Mouse (Mus musculus) forebrain, embryonic 13.5 days (tissue): ENCODE results near the gene Nfe2l2. TPM values are rescaled to one million over a fixed set of nuclear protein-coding genes. Genes with fewer than 3 reads are reported as not detected.

Source experiments
- ATAC-seq: fragments of 200-750 bp; cut with Nextera tagmentation; 2 replicates; pipeline ENCODE4 v1.8.0; 2017
- H3K27ac ChIP-seq: fragments of 300-500 bp; sonication (generic); 2 replicates; pipeline ENCODE4 v1.5.1; 2015; ENCODE audit warnings: inconsistent platforms, mild to moderate bottlenecking, moderate library complexity
- H3K27me3 ChIP-seq: fragments of 300-500 bp; sonication (generic); 2 replicates; pipeline ENCODE4 v1.6.1; 2015; ENCODE audit warnings: mild to moderate bottlenecking, inconsistent platforms
- H3K36me3 ChIP-seq: fragments of 300-500 bp; sonication (generic); 2 replicates; pipeline ENCODE4 v1.6.1; 2015; ENCODE audit warnings: mild to moderate bottlenecking, inconsistent platforms; ENCODE audit not compliant: poor library complexity, severe bottlenecking
- H3K4me1 ChIP-seq: fragments of 300-500 bp; sonication (generic); 2 replicates; pipeline ENCODE4 v1.6.1; 2015; ENCODE audit warnings: inconsistent platforms
- H3K4me2 ChIP-seq: fragments of 300-500 bp; sonication (generic); 2 replicates; pipeline ENCODE4 v1.6.1; 2015; ENCODE audit warnings: inconsistent platforms, mild to moderate bottlenecking, moderate library complexity
- H3K4me3 ChIP-seq: fragments of 300-500 bp; sonication (generic); 2 replicates; pipeline ENCODE4 v1.5.1; 2015; ENCODE audit warnings: mild to moderate bottlenecking, inconsistent platforms
- H3K9ac ChIP-seq: fragments of 300-500 bp; sonication (generic); 2 replicates; pipeline ENCODE4 v1.6.1; 2015; ENCODE audit warnings: mild to moderate bottlenecking, inconsistent platforms
- H3K9me3 ChIP-seq: fragments of 300-500 bp; sonication (generic); replicated peaks from 2 replicates; pipeline ENCODE4 v1.6.1; 2016; ENCODE audit warnings: inconsistent platforms
- WGBS: fragments of 180-500 bp; shearing (Covaris S2); methylation state at CpG from one replicate; pipeline ENCODE4 v1.1.7; 2015; 5-methylcytosine and 5-hydroxymethylcytosine counted together
- polyA plus RNA-seq: library from polyadenylated mRNA; unstranded; fragments of >200 nt; fragmentation: Nextera tagmentation; extraction: Ambion mirVana; gene quantifications from 2 replicates; pipeline ENCODE4 v1.2.1, GENCODE M21; 2015

The Nfe2l2 gene
- polyA plus RNA-seq, 1 experiment from 2014 or later: 15.9 TPM

DNA sequence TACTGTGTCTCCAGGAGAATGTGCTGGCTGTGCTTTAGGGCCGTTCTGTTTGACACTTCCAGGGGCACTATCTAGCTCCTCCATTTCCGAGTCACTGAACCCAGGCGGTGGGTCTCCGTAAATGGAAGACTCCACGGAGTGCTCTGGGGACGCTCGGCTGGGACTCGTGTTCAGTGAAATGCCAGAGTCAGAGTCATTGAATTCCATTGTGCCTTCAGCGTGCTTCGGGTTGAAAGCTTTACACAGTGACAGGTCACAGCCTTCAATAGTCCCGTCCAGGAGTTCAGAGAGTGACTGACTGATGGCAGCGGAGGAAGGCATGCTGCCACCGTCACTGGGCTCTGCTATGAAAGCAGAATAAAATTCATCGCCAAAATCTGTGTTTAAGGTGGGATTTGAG is 27.9 kb downstream of the Nfe2l2 start:
- Histone ChIP-seq H3K4me2 (no peak overlapping the region), H3K27me3 (no peaks in the 10 kb centered on the region), H3K36me3 (peaks cover 27% of the 10 kb centered on the region), H3K9me3 (no peaks in the 10 kb centered on the region), H3K4me3 (no peak overlapping the region), H3K4me1 (no peaks in the 10 kb centered on the region), H3K9ac (no peak overlapping the region), H3K27ac (no peak overlapping the region)
- 75% methylated on average over 14 of the region's 14 CpGs for WGBS
- ATAC-seq: no peak

DNA sequence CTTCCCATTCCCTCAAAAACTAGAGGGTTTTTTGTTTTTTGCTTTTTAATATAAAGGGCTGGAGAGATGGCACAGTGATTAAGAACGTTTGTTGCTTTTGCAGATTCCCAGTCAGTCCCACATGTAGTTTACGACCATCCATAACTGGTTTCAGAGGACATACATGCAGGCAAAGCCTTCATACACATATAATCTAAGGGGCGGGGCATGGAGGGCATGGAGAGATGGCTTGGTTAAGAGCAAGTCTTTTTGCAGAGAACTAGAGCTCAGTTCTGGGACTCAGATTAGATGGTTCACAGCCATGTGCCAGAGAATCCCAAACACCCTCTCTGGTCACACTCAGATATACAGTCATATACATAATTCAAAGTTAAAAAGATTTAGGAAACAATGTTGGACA is 31.9 kb downstream of the Nfe2l2 start:
- Histone ChIP-seq H3K36me3 (peaks cover 18% of the 10 kb centered on the region), H3K27me3 (no peaks in the 10 kb centered on the region), H3K4me2 (no peak overlapping the region), H3K27ac (no peak overlapping the region), H3K4me1 (no peaks in the 10 kb centered on the region), H3K9ac (no peak overlapping the region), H3K9me3 (no peaks in the 10 kb centered on the region), H3K4me3 (no peak overlapping the region)
- 85% methylated on average over 3 of the region's 3 CpGs for WGBS
- ATAC-seq: no peak

DNA sequence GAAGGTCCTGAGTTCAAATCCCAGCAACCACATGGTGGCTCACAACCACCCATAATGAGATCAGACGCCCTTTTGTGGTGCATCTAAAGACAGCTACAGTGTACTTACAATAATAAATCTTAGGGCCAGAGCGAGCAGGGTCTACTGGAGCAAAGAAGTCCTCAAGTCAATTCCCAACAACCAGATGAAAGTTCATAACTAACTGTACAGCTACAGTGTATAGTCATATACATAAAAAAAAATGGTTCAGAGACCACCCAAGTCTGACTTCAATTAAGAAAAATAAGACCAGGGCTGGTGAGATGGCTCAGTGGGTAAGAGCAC is 33.1 kb downstream of the Nfe2l2 start:
- H3K27ac ChIP-seq: no peak overlapping the region
- WGBS: 85% methylated on average over 2 of the region's 2 CpGs
- ATAC-seq: no peak

DNA sequence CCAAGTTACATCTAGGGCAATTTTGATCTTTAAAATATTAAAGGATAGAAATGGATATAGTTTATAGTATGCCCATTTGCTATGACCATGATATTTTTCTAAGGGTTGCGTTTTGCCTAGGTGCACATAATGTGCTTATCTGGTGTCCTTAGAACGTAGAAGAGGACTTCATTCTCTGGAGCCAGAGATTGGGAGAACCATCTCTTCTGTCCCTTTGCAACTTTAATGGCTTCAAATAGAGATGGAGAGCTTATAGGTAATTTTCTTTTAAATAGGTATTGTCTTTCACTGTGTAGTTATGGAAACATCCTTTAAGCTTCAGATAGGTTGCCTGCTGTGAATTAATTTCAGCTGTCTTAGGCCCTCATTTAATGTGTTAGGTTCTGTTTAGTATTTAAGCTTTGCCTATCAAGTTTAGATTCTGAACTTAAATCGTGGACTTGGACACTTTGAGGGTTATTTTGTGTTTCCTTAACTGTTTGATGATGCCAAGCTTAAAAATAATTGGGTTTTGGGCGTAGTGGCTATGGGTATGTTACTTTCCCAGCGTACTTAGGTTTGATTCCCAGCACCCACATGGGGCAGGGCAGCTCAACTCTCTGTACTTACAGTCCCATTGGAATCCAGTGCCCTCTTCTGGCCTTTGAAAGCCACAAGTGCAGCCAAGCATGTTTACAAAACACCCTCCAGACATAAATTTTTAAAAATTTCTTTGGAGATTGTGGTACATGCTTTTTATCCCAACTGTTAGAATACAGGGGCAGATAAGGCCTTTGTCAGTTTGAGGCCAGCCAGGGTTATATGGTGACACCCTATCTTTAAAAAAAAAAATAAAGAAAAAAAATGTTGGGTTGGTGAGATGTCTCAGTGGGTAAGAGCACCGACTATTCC is 33.8 kb downstream of the Nfe2l2 start:
- ATAC-seq: no peak
- H3K4me3 ChIP-seq: no peak overlapping the region

More for the DNA sequence above, 33.1 kb downstream of the Nfe2l2 start:
- Histone ChIP-seq H3K4me2 (no peak overlapping the region), H3K36me3 (peaks cover 9% of the 10 kb centered on the region; the same call in 1 of the 2 replicates), H3K9me3 (no peaks in the 10 kb centered on the region), H3K4me1 (no peaks in the 10 kb centered on the region), H3K9ac (no peak overlapping the region), H3K27me3 (no peaks in the 10 kb centered on the region), H3K4me3 (no peak overlapping the region)

DNA sequence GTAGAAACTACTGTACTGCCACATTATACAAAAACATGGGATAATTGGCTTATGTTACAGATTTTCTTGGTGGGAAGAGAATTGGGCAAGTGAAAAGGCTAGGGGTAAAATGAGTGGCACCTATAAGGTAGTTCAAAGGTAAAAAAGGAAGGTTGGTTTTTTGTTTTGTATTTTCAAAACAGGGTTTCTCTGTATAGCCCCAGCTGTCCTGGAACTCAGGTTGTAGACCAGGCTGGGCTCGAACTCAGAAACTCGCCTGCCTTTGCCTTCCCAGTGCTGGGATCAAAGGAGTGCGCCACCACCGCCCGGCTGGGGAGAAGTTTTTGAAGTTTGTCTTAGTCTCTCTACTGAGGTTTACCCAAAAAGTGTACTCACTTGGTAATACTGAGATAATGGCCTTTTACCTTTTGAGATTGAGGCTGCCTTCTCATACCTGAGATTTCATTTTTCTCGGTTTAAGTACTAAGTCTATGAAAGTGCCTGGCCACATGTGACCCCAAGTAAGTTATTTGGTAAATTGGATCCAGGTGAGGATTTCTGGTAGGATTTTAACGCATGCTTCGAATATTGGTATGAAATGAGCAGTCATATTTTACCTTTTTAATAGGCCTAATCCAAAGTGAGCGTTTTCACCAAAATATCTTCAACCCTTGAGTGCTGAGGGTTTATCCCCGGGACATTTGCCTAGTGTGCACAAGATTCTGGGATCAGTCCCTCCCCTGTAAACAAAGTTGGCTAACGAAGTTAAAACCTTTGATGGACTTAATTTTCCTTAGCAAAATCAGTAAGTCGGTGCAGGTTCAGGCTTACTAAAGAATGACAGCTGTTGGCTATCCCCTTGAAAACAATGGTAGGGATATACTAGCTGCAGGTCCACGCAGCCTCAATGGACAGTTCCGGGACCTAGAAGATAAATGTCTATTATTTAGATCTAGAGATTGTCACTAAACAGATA is 34.7 kb downstream of the Nfe2l2 start:
- H3K4me2 ChIP-seq: no peak overlapping the region
- peak; percentile 14; the same call in 1 of the 2 replicates for ATAC-seq
- no peaks in the 10 kb centered on the region for H3K4me1 ChIP-seq
- peaks cover 11% of the 10 kb centered on the region for H3K36me3 ChIP-seq
- H3K27ac ChIP-seq: peak overlapping the region; percentile 12; the same call in 1 of the 2 replicates
- WGBS: 45% methylated on average over 14 of the region's 14 CpGs
- no peaks in the 10 kb centered on the region for H3K27me3 ChIP-seq
- no peak overlapping the region for H3K9ac ChIP-seq
- H3K9me3 ChIP-seq: no peaks in the 10 kb centered on the region
- no peak overlapping the region for H3K4me3 ChIP-seq

More for the DNA sequence above, 33.8 kb downstream of the Nfe2l2 start:
- no peak overlapping the region for H3K4me2 ChIP-seq
- H3K9ac ChIP-seq: no peak overlapping the region
- H3K36me3 ChIP-seq: peaks cover 6% of the 10 kb centered on the region; the same call in 1 of the 2 replicates
- H3K9me3 ChIP-seq: no peaks in the 10 kb centered on the region
- H3K27me3 ChIP-seq: no peaks in the 10 kb centered on the region
- H3K4me1 ChIP-seq: no peaks in the 10 kb centered on the region
- no peak overlapping the region for H3K27ac ChIP-seq
- WGBS: 86% methylated on average over 6 of the region's 6 CpGs

DNA sequence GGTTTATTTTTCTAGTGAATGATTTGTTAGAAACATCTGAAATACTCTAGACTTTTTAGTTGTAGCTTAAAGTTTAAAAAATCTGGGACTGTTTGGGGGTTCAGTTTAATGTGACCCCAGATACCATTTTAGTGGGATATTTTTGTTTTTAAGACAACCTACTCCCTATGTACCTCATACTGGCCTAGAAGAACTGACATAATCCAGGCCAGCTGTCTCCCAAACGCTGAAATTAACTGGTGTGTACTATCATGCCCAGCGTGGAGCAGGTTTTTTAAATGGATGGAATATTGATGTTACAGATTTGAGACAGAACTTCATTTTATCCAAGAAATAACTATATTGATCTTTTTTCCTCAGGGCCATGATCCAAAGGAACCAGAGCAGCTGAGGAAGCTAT is 43.3 kb downstream of the Nfe2l2 start:
- H3K4me3 ChIP-seq: peak overlapping the region; percentile 94
- ATAC-seq: no peak
- no peaks in the 10 kb centered on the region for H3K27me3 ChIP-seq
- H3K4me2 ChIP-seq: peak overlapping the region; percentile 76
- peak overlapping the region; percentile 98 for H3K9ac ChIP-seq
- H3K9me3 ChIP-seq: no peaks in the 10 kb centered on the region
- peaks cover 25% of the 10 kb centered on the region for H3K4me1 ChIP-seq
- no peak overlapping the region for H3K27ac ChIP-seq
- H3K36me3 ChIP-seq: peaks cover 31% of the 10 kb centered on the region
- 47% methylated on average over 2 of the region's 2 CpGs for WGBS

DNA sequence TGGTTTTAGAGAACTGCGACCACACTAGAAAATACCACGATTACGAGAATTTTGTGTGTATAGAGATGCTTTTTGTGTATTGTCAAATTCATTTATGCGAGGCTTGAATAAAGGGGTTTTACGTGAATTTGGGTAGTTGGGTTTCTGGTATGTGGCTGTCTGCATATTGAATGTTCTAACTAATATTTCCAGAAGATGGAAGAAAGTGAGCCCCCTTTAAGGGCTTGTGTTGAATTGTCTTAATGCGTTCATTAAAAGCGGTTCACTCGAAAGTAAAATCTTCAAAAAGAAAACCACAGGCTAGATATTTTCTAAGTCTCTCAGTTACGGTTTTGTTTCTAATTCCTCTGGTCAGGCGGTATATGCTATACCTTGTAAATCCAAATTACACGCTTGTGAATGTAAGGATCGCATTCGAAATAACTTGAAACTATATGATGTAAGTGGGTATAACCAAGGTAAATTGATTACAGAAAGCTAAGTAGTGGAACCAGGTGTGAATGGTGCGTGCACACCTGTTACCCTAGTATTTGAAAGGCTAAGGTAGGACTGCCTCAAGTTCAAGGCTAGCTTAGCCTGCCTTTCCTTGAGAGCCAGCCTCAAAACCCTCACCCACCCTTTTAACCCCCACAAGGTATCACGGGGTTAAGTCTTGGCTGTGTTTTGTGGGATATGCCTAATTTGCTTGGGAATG is 44.0 kb downstream of the Nfe2l2 start:
- peak overlapping the region; percentile 76 for H3K4me2 ChIP-seq
- H3K9me3 ChIP-seq: no peaks in the 10 kb centered on the region
- H3K27me3 ChIP-seq: no peaks in the 10 kb centered on the region
- peaks cover 25% of the 10 kb centered on the region for H3K4me1 ChIP-seq
- peak overlapping the region; percentile 94 for H3K4me3 ChIP-seq
- no peak for ATAC-seq
- WGBS: 4% methylated on average over 15 of the region's 15 CpGs
- peak overlapping the region; percentile 98 for H3K9ac ChIP-seq
- peak overlapping the region; percentile 97; the same call in 1 of the 2 replicates for H3K27ac ChIP-seq
- peaks cover 30% of the 10 kb centered on the region for H3K36me3 ChIP-seq

DNA sequence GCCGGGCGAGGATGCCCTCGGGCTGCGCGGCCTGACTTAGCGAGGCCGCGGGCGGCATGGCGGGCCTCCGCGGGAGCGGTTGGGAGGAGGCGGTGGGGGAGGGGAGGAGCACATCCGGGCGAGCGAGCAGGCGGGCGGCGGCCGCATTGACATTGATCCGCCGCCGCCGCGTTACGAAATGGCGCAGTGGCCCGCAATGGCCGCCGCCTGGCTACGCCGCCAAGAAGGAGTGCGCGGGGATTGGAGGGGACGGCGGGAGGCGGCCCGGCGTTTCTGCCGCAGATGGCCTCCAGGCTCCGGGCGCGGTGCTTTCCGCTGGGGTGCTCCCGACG is 44.8 kb downstream of the Nfe2l2 start:
- no peaks in the 10 kb centered on the region for H3K9me3 ChIP-seq
- H3K27ac ChIP-seq: peak overlapping the region; percentile 97
- ATAC-seq: peak; percentile 70
- H3K9ac ChIP-seq: peak overlapping the region; percentile 98
- H3K36me3 ChIP-seq: peaks cover 23% of the 10 kb centered on the region
- H3K27me3 ChIP-seq: no peaks in the 10 kb centered on the region
- H3K4me1 ChIP-seq: peaks cover 25% of the 10 kb centered on the region
- peak overlapping the region; percentile 76 for H3K4me2 ChIP-seq
- H3K4me3 ChIP-seq: peak overlapping the region; percentile 94
- WGBS: 0% methylated on average over 40 of the region's 47 CpGs

DNA sequence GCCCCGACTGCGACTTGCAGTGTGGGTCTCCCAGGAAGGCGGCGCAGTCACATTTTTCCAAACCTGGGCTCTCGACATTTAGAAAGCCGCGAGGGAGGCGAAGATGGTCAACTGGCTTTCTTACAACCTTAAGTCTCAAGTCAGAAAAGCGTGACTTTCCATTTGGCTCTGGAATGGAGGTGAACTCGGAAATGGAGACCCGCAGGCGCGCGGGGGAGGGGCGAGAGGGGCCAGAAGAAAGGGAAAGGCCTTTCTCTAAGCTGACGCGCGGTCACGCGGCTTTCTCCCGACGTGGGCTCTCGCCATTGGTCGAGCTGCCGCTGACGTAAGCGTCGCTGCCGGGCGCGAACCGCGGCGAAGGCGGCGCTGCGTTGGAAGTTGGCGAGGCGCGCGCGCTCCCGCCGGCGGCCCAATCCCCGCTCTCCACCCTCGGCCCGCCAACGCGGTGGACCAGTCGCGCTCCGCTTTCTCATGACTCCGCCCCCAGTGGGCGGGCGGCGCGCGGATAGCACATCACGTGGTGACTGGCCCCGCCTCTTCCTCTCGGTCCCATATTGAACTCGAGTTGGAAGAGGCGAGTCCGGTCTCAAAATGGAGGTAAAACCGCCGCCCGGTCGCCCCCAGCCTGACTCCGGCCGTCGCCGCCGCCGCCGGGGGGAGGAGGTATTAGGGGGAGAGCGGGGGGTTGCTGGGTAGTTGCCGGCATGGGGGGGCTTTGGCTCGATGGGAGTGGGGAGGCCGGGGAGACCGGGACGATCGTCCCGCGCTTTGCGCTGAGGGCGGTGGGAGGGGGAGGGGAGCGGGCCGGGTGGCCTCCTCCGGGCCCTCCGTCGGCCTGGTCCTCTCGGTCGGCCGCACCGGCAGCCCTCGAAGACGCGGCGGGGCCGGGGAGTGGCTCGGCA is 45.5 kb downstream of the Nfe2l2 start, which contains the start of gene Hnrnpa3:
Hnrnpa3 (plus strand) TSS at position 535 of the 902 bp plus-strand sequence.
- Histone ChIP-seq H3K9me3 (no peaks in the 10 kb centered on the region), H3K4me1 (peaks cover 25% of the 10 kb centered on the region), H3K36me3 (peaks cover 17% of the 10 kb centered on the region), H3K4me2 (peak within 1 kb of the TSS; percentile 76), H3K4me3 (peak within 1 kb of the TSS; percentile 94), H3K27ac (peak within 1 kb of the TSS; percentile 98), H3K9ac (peak within 1 kb of the TSS; percentile 98), H3K27me3 (no peaks in the 10 kb centered on the region)
- ATAC-seq: peak; percentile 97
- WGBS: under 1% methylated on average over 71 of the region's 102 CpGs

DNA sequence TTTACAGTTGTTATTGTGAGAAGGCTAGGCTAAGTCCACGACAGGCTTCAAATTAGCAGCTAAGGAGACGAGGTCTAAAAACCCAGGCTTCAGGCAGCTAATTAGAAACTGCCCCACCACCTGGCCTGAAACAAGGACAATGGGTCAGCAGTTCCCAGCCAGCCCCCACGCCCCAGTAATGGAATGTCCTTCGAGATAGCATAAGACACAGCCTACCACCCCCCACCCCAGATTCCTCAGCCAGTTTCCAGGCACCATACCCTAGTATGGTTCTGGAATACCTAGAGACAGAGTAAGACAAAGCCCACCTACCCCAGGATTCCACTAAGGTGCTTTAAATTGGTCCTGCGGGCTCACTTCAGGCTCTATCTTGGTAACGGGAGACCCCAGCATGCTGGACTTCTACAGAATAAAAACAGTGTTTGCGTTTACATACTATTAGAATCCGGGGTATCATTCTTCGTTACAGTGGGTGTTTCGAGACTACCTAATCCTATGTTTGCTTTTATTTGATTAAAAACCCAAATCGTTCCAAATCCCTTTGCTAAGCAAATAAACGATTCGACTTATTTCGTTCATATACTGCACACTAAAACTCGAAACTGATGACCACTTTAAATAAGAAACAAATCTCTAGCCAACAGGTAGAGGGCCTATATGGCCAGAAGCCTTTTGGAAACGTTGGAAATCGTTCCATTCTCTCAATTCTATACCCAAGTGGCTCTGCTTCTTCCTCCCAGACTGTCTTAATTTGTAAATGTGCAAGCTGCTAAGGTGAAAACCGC is 46.3 kb downstream of the Nfe2l2 start:
- Histone ChIP-seq H3K4me2 (peak overlapping the region; percentile 70), H3K4me1 (peaks cover 25% of the 10 kb centered on the region), H3K9ac (peak overlapping the region; percentile 93), H3K27ac (peak overlapping the region; percentile 98), H3K4me3 (peak overlapping the region; percentile 94), H3K36me3 (peaks cover 8% of the 10 kb centered on the region), H3K9me3 (no peaks in the 10 kb centered on the region), H3K27me3 (no peaks in the 10 kb centered on the region)
- no peak for ATAC-seq
- WGBS: 1% methylated on average over 18 of the region's 18 CpGs
